Comparison of ENCODE assay signal across 10 mouse cellular contexts in the genomic region with DNA sequence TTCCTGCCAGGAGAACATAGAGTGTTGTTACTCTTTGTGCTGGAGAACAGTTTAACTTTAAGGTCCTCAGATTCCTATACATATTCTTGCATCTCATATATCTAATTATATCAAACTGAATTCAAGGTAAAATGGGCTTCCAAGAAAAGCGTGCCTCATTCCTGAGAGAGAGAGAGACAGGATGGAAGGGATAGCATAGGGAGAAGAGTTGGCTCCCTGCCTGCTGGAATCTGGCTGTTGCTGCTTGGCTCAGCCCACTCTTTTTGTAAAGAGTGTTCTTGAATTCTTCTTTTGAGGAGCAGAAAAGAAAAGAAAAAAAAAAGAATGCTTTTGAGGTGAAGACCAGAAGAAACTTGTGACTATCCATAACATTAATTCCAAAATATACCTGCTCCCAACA.
DNase-seq lines count a peak whose midpoint lies in the region; ATAC-seq and TF ChIP-seq lines count a peak whose summit lies in the region.
"Had no signal": no experiment of that assay in that cellular context is flagged by ENCODE, and none has a peak within 500 bp of the region (broad histone marks: within the 10 kb centered on the region; RNA-seq: fewer than 3 reads in every experiment).

No protein-coding gene starts in this region.

- no peak for TF ChIP-seq CTCF in hindbrain, postnatal 0 days (IDR thresholded peaks at IDR 0.05; ENCODE audit: low read depth)
- TF ChIP-seq CTCF in kidney, adult 2 months (conservative IDR thresholded peaks at IDR 0.05; ENCODE audit: insufficient read depth, insufficient read length, low read depth, low read length) = no peak

- DNase-seq in hindbrain, postnatal 0 days (ENCODE audit: low spot score) = peak; percentile 31
- peak; percentile 62 for DNase-seq in gastrocnemius, postnatal 14 days
- peak; percentile 74 to 92 for DNase-seq in left cerebral cortex, postnatal 25 days (ENCODE audit: low spot score in 2 of 2)
- DNase-seq in spleen, postnatal 14 days (ENCODE audit: low spot score in 2 of 2) = no peak
- DNase-seq in embryo, embryonic 10 days (ENCODE audit: low spot score) = no peak
- no peak for DNase-seq in kidney, adult 2 months
- DNase-seq: thymus, adult 2 months had no signal

- no peaks in the 10 kb centered on the region for H3K9me3 ChIP-seq in hindbrain, postnatal 0 days (ENCODE audit: low read length)
- H3K9me3 ChIP-seq in hindbrain, embryonic 16.5 days (ENCODE audit: control insufficient read depth, low read length) = no peaks in the 10 kb centered on the region

- ATAC-seq in hindbrain, postnatal 0 days = no peak
- no peak for ATAC-seq in hindbrain, embryonic 16.5 days
- 0 out of 2 replicates have a peak, but pooled peaks have one; percentile 61 for ATAC-seq in cerebellum, adult (ENCODE audit: insufficient number of reproducible peaks, low FRiP score, low TSS enrichment)

- intact Hi-C loops in gastrocnemius, postnatal 14 days (cut with DNase I; ENCODE audit: low total_unique reads) = no loop called here
- intact Hi-C loops in left cerebral cortex, postnatal 25 days (cut with DNase I) = loop anchor here (1.0 to 5.0 kb wide), 2 partner anchors 36 to 91 kb away; no protein-coding TSS in a partner anchor

- 0 out of 2 replicates have a peak, but pooled peaks cover 5% of the 10 kb centered on the region for H3K4me1 ChIP-seq in hindbrain, postnatal 0 days (ENCODE audit: insufficient read depth, low read length)
- H3K4me1 ChIP-seq in hindbrain, embryonic 16.5 days (ENCODE audit: control insufficient read depth, insufficient read depth, low read depth, low read length) = no peaks in the 10 kb centered on the region
- H3K4me1 ChIP-seq in kidney, adult 2 months (ENCODE audit: control insufficient read depth, insufficient read depth, low read length) = no peaks in the 10 kb centered on the region

- no peak overlapping the region for H3K4me2 ChIP-seq in hindbrain, postnatal 0 days (ENCODE audit: low read depth, low read length)
- H3K4me2 ChIP-seq in hindbrain, embryonic 16.5 days (ENCODE audit: low read length) = no peak overlapping the region

- no peaks in the 10 kb centered on the region for H3K36me3 ChIP-seq in hindbrain, postnatal 0 days (ENCODE audit: insufficient read depth, low read length)
- H3K36me3 ChIP-seq in hindbrain, embryonic 16.5 days (ENCODE audit: control insufficient read depth, insufficient read depth, low read length) = no peaks in the 10 kb centered on the region
- no peaks in the 10 kb centered on the region for H3K36me3 ChIP-seq in kidney, adult 2 months (ENCODE audit: control insufficient read depth, insufficient read depth, low read length)

- H3K27me3 ChIP-seq in hindbrain, postnatal 0 days (ENCODE audit: insufficient read depth, low read length) = no peaks in the 10 kb centered on the region
- no peaks in the 10 kb centered on the region for H3K27me3 ChIP-seq in hindbrain, embryonic 16.5 days (replicated peaks; ENCODE audit: control insufficient read depth, insufficient read depth, low read length)
- no peaks in the 10 kb centered on the region for H3K27me3 ChIP-seq in kidney, adult 2 months (replicated peaks; ENCODE audit: control insufficient read depth, insufficient read depth, low read length)

- no peak for TF ChIP-seq POLR2A in kidney, adult 2 months (IDR thresholded peaks at IDR 0.05; ENCODE audit: low read depth, low read length)

- no peak overlapping the region for H3K4me3 ChIP-seq in hindbrain, postnatal 0 days (ENCODE audit: low read length)
- H3K4me3 ChIP-seq in hindbrain, embryonic 16.5 days (ENCODE audit: low read length) = no peak overlapping the region
- H3K4me3 ChIP-seq in kidney, adult 2 months (ENCODE audit: insufficient read depth, low read depth, low read length) = no peak overlapping the region
- H3K4me3 ChIP-seq: myocyte had no signal

- H3K27ac ChIP-seq in hindbrain, postnatal 0 days = no peak overlapping the region
- H3K27ac ChIP-seq in hindbrain, embryonic 16.5 days (ENCODE audit: low read depth, low read length) = no peak overlapping the region
- no peak overlapping the region for H3K27ac ChIP-seq in kidney, adult 2 months (ENCODE audit: insufficient read depth, low read depth, low read length)

- WGBS in hindbrain, postnatal 0 days = 47% methylated on average over 1 of the region's 1 CpGs
- WGBS in hindbrain, embryonic 16.5 days = 54% methylated on average over 1 of the region's 1 CpGs
- WGBS in kidney, adult 2 months = 65% methylated on average over 1 of the region's 1 CpGs

- no peak overlapping the region for H3K9ac ChIP-seq in hindbrain, postnatal 0 days (replicated peaks; ENCODE audit: low read length)
- no peak overlapping the region for H3K9ac ChIP-seq in hindbrain, embryonic 16.5 days (ENCODE audit: low read depth, low read length)

Comparison
In these comparisons a context has a peak if more than half of its experiments do, and no peak if none do; other contexts are left out.
1. DNase-seq: peak in hindbrain, postnatal 0 days (single experiment), gastrocnemius, postnatal 14 days (single experiment) and left cerebral cortex, postnatal 25 days (2 of 2); none in spleen, postnatal 14 days (0 of 2), embryo, embryonic 10 days (single experiment) and kidney, adult 2 months (single experiment).